Mouse (Mus musculus) neural tube, embryonic 15.5 days (tissue): ENCODE results near the gene H2al1f. TPM values are rescaled to one million over a fixed set of nuclear protein-coding genes. Genes with fewer than 3 reads are reported as not detected.
"Not testable (repeated sequence)": the region's sequence is repeated elsewhere in the genome, so short reads cannot be mapped to it uniquely, and the experiment has no call there.

Source experiments
- ATAC-seq: fragments of 200-750 bp; cut with Nextera tagmentation; 2 replicates; pipeline ENCODE4 v1.8.0; 2017; ENCODE audit warnings: mild to moderate bottlenecking, moderate TSS enrichment, moderate library complexity; ENCODE audit not compliant: low FRiP score
- H3K27ac ChIP-seq: fragments of 300-500 bp; sonication (generic); replicated peaks from 2 replicates; pipeline ENCODE4 v1.5.1; 2015; ENCODE audit warnings: mild to moderate bottlenecking, inconsistent platforms
- H3K27me3 ChIP-seq: fragments of 300-500 bp; sonication (generic); replicated peaks from 2 replicates; pipeline ENCODE4 v1.6.1; 2015; ENCODE audit warnings: inconsistent platforms
- H3K36me3 ChIP-seq: fragments of 300-500 bp; sonication (generic); 2 replicates; pipeline ENCODE4 v1.6.1; 2015; ENCODE audit warnings: inconsistent platforms
- H3K4me1 ChIP-seq: fragments of 300-500 bp; sonication (generic); 2 replicates; pipeline ENCODE4 v1.6.1; 2015; ENCODE audit warnings: inconsistent platforms
- H3K4me2 ChIP-seq: fragments of 300-500 bp; sonication (generic); 2 replicates; pipeline ENCODE4 v1.6.1; 2015; ENCODE audit warnings: inconsistent platforms, mild to moderate bottlenecking, moderate library complexity
- H3K4me3 ChIP-seq: fragments of 300-500 bp; sonication (generic); replicated peaks from 2 replicates; pipeline ENCODE4 v1.5.1; 2015; ENCODE audit warnings: mild to moderate bottlenecking, inconsistent platforms
- H3K9ac ChIP-seq: fragments of 300-500 bp; sonication (generic); replicated peaks from 2 replicates; pipeline ENCODE4 v1.6.1; 2015; ENCODE audit warnings: mild to moderate bottlenecking, inconsistent platforms
- H3K9me3 ChIP-seq: fragments of 300-500 bp; sonication (generic); replicated peaks from 2 replicates; pipeline ENCODE4 v1.6.1; 2016; ENCODE audit warnings: inconsistent platforms
- WGBS: fragments of 180-500 bp; shearing (Covaris S2); methylation state at CpG from one replicate; pipeline ENCODE4 v1.1.7; 2015; ENCODE audit warnings: mixed read lengths; 5-methylcytosine and 5-hydroxymethylcytosine counted together
- polyA plus RNA-seq: library from polyadenylated mRNA; unstranded; fragments of >200 nt; fragmentation: Nextera tagmentation; extraction: Ambion mirVana; gene quantifications from 2 replicates; pipeline ENCODE4 v1.2.1, GENCODE M21; 2015

Gene H2al1f
- polyA plus RNA-seq, 1 experiment from 2014 or later, result not detected

DNA sequence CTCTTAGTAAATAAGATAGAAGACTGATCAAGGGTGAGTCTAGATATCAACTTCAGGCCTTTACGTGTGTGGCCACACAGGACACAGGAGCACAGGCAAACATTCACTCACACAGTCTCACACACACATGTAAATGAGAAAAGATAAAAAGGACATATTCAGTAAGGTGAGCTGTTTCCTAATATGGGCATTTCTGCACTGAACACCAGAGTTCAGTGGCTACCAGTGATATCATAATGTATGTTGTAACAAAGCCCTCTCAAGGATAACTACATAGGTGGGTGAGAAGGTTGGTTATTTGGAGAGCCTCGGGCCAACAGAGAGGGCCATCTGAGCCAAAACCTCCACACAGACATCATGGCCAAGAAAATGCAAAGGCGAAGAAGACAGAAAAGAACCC, 3.3 kb upstream of the H2al1f start, which contains the start of gene H2al1e:
H2al1e (plus strand) TSS at position 301 of the 400 bp plus-strand sequence.
- ATAC-seq, H3K9me3 ChIP-seq, H3K36me3 ChIP-seq, H3K4me2 ChIP-seq, H3K9ac ChIP-seq, H3K27ac ChIP-seq, H3K4me1 ChIP-seq, H3K27me3 ChIP-seq, H3K4me3 ChIP-seq: not testable (repeated sequence)
- WGBS, result no CpG with 5 or more reads among the region's 3 CpGs

DNA sequence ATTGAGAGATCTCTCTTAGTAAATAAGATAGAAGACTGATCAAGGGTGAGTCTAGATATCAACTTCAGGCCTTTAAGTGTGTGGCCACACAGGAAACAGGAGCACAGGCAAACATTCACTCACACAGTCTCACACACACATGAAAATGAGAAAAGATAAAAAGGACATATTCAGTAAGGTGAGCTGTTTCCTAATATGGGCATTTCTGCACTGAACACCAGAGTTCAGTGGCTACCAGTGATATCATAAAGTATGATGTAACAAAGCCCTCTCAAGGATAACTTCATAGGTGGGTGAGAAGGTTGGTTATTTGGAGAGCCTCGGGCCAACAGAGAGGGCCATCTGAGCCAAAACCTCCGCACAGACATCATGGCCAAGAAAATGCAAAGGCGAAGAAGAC, 3.0 kb downstream of the H2al1f start, which contains the start of gene H2al1g:
H2al1g (plus strand) TSS at position 301 of the 400 bp plus-strand sequence.
- H3K4me3 ChIP-seq, H3K36me3 ChIP-seq, ATAC-seq, H3K4me2 ChIP-seq, H3K9ac ChIP-seq, H3K9me3 ChIP-seq, H3K27ac ChIP-seq, H3K27me3 ChIP-seq, H3K4me1 ChIP-seq: not testable (repeated sequence)
- WGBS, result no CpG with 5 or more reads among the region's 3 CpGs

DNA sequence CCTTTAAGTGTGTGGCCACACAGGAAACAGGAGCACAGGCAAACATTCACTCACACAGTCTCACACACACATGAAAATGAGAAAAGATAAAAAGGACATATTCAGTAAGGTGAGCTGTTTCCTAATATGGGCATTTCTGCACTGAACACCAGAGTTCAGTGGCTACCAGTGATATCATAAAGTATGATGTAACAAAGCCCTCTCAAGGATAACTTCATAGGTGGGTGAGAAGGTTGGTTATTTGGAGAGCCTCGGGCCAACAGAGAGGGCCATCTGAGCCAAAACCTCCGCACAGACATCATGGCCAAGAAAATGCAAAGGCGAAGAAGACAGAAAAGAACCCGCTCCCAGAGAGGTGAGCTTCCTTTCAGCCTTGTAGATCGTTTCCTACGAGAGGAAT, 6.2 kb downstream of the H2al1f start, which contains the start of gene H2al1h:
H2al1h (plus strand) TSS at position 301 of the 400 bp plus-strand sequence.
- not testable (repeated sequence) for H3K36me3 ChIP-seq, ATAC-seq, H3K4me1 ChIP-seq, H3K27ac ChIP-seq, H3K4me3 ChIP-seq, H3K4me2 ChIP-seq, H3K9ac ChIP-seq, H3K27me3 ChIP-seq, H3K9me3 ChIP-seq
- no CpG with 5 or more reads among the region's 6 CpGs for WGBS

DNA sequence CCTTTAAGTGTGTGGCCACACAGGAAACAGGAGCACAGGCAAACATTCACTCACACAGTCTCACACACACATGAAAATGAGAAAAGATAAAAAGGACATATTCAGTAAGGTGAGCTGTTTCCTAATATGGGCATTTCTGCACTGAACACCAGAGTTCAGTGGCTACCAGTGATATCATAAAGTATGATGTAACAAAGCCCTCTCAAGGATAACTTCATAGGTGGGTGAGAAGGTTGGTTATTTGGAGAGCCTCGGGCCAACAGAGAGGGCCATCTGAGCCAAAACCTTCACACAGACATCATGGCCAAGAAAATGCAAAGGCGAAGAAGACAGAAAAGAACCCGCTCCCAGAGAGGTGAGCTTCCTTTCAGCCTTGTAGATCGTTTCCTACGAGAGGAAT, 9.4 kb downstream of the H2al1f start, which contains the start of gene H2al1i:
H2al1i (plus strand) TSS at position 301 of the 400 bp plus-strand sequence.
- H3K9me3 ChIP-seq, H3K36me3 ChIP-seq, H3K27me3 ChIP-seq, H3K4me2 ChIP-seq, ATAC-seq, H3K4me3 ChIP-seq, H3K4me1 ChIP-seq, H3K27ac ChIP-seq, H3K9ac ChIP-seq: not testable (repeated sequence)
- WGBS, result 86% methylated on average over 2 of the region's 5 CpGs

DNA sequence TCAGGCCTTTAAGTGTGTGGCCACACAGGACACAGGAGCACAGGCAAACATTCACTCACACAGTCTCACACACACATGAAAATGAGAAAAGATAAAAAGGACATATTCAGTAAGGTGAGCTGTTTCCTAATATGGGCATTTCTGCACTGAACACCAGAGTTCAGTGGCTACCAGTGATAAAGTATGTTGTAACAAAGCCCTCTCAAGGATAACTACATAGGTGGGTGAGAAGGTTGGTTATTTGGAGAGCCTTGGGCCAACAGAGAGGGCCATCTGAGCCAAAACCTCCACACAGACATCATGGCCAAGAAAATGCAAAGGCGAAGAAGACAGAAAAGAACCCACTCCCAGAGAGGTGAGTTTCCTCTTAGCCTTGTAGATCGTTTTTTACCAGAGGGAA, 12.6 kb downstream of the H2al1f start, which contains the start of gene H2al1j:
H2al1j (plus strand) TSS at position 301 of the 400 bp plus-strand sequence.
- H3K4me1 ChIP-seq, ATAC-seq, H3K4me2 ChIP-seq, H3K4me3 ChIP-seq, H3K36me3 ChIP-seq, H3K27ac ChIP-seq, H3K27me3 ChIP-seq, H3K9me3 ChIP-seq, H3K9ac ChIP-seq: not testable (repeated sequence)
- WGBS, result 92% methylated on average over 2 of the region's 2 CpGs

DNA sequence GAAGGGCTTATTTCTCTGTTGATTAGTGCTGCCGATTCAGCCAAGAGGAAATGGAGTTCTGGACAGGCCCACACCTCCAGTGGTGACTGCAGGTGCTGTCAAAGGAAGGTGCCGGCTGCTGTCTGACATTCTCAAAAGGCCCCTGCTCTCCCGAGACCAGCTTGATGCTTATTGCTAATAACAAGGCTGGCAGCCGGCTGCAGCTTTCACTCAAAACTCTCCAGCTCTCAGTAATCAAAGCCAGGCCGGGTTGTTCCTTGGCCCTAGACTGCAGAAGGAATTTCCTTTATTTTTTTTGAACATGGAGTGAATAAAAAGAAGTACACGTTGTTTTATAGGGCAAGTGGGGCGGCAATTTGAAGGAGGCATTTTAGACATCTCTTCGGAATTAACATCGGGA, 30.8 kb downstream of the H2al1f start:
- Histone ChIP-seq H3K36me3 (no peaks in the 10 kb centered on the region), H3K27me3 (no peaks in the 10 kb centered on the region; the same call in 1 of the 2 replicates), H3K27ac (no peak overlapping the region), H3K9me3 (no peaks in the 10 kb centered on the region), H3K4me2 (no peak overlapping the region), H3K9ac (no peak overlapping the region), H3K4me3 (no peak overlapping the region), H3K4me1 (no peaks in the 10 kb centered on the region)
- 56% methylated on average over 9 of the region's 9 CpGs for WGBS
- no peak for ATAC-seq

DNA sequence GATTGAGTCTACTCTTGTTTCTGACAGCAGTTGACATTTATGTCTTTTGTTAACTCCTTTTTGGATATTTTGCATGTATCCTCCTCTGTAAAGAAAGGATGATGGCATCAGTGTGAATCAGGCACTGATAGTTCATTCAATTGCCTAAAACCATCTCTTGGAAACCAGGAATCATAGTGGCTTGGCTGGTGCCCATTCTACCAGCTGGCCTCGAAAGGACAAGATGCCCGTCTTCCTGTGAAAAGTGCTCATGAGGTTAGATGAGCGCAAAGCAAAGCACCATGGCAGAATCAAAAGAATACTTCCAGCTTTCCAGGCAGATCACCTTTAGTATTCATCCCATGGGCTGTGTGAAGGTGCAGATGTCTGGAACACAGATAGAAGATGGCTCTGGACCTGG, 31.8 kb downstream of the H2al1f start:
- 91% methylated on average over 3 of the region's 3 CpGs for WGBS

DNA sequence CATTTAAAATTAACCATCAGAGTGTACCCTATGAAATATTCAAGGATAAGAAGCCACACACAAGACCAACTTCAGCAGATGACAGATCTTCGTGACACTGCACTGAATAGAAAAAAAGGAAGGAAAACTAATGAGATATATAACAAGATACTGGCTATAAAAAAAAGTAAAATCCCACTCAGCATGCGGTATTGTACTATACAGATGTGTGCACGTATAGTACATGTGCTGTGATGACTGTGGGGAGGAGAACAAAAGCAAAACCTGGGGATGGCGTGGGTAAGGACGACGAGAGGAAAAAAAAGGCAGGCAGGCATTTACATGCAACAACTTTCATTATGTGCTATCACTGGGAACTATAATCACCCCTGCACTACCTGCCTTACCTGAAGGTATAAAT, 45.9 kb downstream of the H2al1f start:
- no peak overlapping the region for H3K4me2 ChIP-seq
- no peaks in the 10 kb centered on the region for H3K36me3 ChIP-seq
- 87% methylated on average over 6 of the region's 6 CpGs for WGBS
- no peak overlapping the region for H3K27ac ChIP-seq
- no peak for ATAC-seq
- H3K9ac ChIP-seq, result no peak overlapping the region
- no peak overlapping the region for H3K4me3 ChIP-seq
- H3K9me3 ChIP-seq, result no peaks in the 10 kb centered on the region
- H3K27me3 ChIP-seq, result peaks cover 3% of the 10 kb centered on the region; the same call in 1 of the 2 replicates
- H3K4me1 ChIP-seq, result no peaks in the 10 kb centered on the region

More for the DNA sequence above, 31.8 kb downstream of the H2al1f start:
- Histone ChIP-seq H3K9me3 (no peaks in the 10 kb centered on the region), H3K36me3 (no peaks in the 10 kb centered on the region), H3K9ac (no peak overlapping the region), H3K27me3 (no peaks in the 10 kb centered on the region; the same call in 1 of the 2 replicates), H3K4me3 (no peak overlapping the region), H3K27ac (no peak overlapping the region), H3K4me2 (no peak overlapping the region), H3K4me1 (no peaks in the 10 kb centered on the region)
- ATAC-seq, result no peak

DNA sequence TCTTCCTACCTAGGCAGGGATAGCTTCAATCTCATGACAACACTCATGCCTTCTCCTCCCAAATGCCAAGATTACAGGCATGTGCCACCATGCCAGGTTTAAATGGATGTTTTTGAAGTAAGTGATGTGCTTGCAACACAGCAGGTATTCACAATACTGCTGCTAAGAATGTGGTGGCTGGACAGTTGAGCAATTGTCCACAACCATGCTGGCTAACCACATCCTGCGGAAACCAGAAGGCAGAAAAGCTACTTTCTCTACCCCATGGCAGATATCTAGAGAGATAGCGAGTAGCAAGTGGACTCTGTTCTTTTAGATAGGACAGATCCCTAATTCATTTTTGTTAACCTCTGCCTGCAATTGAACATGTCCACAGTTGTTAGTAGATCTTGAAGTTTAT, 46.3 kb downstream of the H2al1f start:
- WGBS, result 87% methylated on average over 2 of the region's 2 CpGs
- ATAC-seq, result no peak

DNA sequence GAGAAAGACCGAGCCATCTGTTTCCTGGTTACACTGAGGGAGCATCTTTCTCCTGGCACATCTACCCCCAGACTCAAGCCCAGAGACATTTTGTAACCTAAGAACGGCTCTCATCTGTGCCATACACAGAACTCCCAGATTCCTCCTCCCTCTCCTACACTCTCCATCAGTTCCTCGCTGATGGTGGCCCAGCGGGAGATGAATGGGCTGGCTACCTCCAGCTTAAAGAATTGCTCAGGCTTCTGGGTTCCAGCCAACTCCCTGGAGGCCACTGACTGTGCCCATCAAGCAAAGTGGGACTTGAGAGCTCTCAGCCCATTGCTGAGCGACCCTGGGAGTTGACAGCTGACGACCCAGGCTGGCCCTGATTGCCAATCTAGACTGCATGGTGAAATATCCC, 48.9 kb downstream of the H2al1f start:
- H3K9ac ChIP-seq, result no peak overlapping the region
- WGBS, result 43% methylated on average over 6 of the region's 6 CpGs
- ATAC-seq, result no peak
- no peak overlapping the region for H3K4me3 ChIP-seq
- no peaks in the 10 kb centered on the region for H3K36me3 ChIP-seq
- no peaks in the 10 kb centered on the region for H3K4me1 ChIP-seq
- H3K27ac ChIP-seq, result no peak overlapping the region
- H3K27me3 ChIP-seq, result peaks cover 3% of the 10 kb centered on the region; the same call in 1 of the 2 replicates
- no peaks in the 10 kb centered on the region for H3K9me3 ChIP-seq
- H3K4me2 ChIP-seq, result no peak overlapping the region

More for the DNA sequence above, 46.3 kb downstream of the H2al1f start:
- no peak overlapping the region for H3K4me2 ChIP-seq
- H3K27ac ChIP-seq, result no peak overlapping the region
- no peaks in the 10 kb centered on the region for H3K4me1 ChIP-seq
- peaks cover 3% of the 10 kb centered on the region; the same call in 1 of the 2 replicates for H3K27me3 ChIP-seq
- no peak overlapping the region for H3K9ac ChIP-seq
- H3K9me3 ChIP-seq, result no peaks in the 10 kb centered on the region
- no peaks in the 10 kb centered on the region for H3K36me3 ChIP-seq
- no peak overlapping the region for H3K4me3 ChIP-seq
